Mouse (Mus musculus): ENCODE data around the gene 9130409I23Rik. TPM values are rescaled to one million over a fixed set of nuclear protein-coding genes. Genes with fewer than 3 reads are reported as not detected.
A peak's percentile ranks its signal among the peaks of the same experiment; 100 is the strongest.
"Not testable (repeated sequence)": the region's sequence is repeated elsewhere in the genome, so short reads cannot be mapped to it uniquely, and the experiment has no call there.

The 9130409I23Rik gene
- polyA plus RNA-seq, 1 experiment from 2014 or later, result not detected

DNA sequence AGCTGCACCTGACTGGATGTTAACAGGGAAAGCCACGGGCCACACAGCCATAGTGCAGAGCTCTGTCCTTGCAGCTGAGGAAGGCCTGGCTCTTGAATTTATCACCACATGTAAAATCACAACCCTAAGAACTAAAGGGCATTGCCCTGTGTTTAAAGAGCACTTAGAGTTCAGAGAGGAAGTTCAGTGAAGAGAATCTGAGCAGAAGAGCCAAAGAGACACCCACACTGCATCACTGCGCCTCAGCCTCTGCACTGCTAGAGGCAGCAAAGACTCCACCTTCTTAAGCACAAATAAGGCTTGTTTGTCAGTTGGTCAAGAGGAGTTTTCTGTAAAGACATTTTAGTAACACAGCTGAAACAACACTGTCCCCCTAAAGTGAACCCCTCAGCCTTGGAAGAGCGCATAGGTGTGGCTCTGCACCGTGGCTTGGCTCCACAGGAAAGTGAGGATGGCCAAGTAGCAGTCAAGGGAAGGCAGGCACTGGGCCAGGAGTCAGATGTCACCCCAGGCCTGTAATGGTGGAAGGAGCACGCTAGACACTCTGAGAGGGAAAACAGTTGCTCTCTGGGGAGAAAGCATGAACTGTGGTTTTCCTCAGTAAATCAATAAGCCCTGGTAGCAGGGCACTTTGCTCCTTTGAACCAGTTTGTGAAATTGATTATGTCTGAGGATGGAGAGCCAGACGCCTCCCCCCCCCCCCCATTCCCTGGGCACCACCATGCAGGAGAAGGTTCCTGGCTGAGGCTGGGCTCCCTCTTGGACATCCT lies 36.1 kb upstream of the 9130409I23Rik start:
- Histone ChIP-seq H3K4me2 (no peak overlapping the region), H3K9me3 (no peaks in the 10 kb centered on the region), H3K9ac (no peak overlapping the region), H3K27me3 (0 out of 2 replicates have a peak, but pooled peaks cover 7% of the 10 kb centered on the region), H3K27ac (replicated peaks) (no peak overlapping the region), H3K4me1 (replicated peaks) (peaks cover 22% of the 10 kb centered on the region), H3K4me3 (no peak overlapping the region), H3K36me3 (no peaks in the 10 kb centered on the region)
- 65% methylated on average over 6 of the region's 6 CpGs for WGBS
- ATAC-seq (ENCODE audit: low FRiP score, low read depth), result no peak

GRCm38 (mm10) chr1:181015558-181015957 lies 35.5 kb upstream of the 9130409I23Rik start:
- Histone ChIP-seq H3K4me3 (no peak overlapping the region), H3K9ac (no peak overlapping the region), H3K4me1 (replicated peaks) (peaks cover 22% of the 10 kb centered on the region), H3K27ac (replicated peaks) (peak overlapping the region; percentile 64), H3K36me3 (no peaks in the 10 kb centered on the region), H3K4me2 (no peak overlapping the region), H3K9me3 (no peaks in the 10 kb centered on the region), H3K27me3 (0 out of 2 replicates have a peak, but pooled peaks cover 7% of the 10 kb centered on the region)
- no peak for ATAC-seq (ENCODE audit: low FRiP score, low read depth)

- no peak overlapping the region; the same call in 1 of the 2 replicates for H3K4me3 ChIP-seq
- H3K4me1 ChIP-seq (replicated peaks), result peaks cover 22% of the 10 kb centered on the region
- H3K9ac ChIP-seq, result peak overlapping the region; percentile 34; the same call in 1 of the 2 replicates
- no peaks in the 10 kb centered on the region for H3K36me3 ChIP-seq
- H3K27ac ChIP-seq (replicated peaks), result peak overlapping the region; percentile 64
- H3K4me2 ChIP-seq, result peak overlapping the region; percentile 92
- 0 out of 2 replicates have a peak, but pooled peaks cover 7% of the 10 kb centered on the region for H3K27me3 ChIP-seq
- WGBS, result 83% methylated on average over 4 of the region's 4 CpGs
- no peaks in the 10 kb centered on the region for H3K9me3 ChIP-seq
- ATAC-seq (ENCODE audit: low FRiP score, low read depth), result no peak
Measured at GRCm38 (mm10) chr1:181016045-181016444, 35.0 kb upstream of the 9130409I23Rik start.

DNA sequence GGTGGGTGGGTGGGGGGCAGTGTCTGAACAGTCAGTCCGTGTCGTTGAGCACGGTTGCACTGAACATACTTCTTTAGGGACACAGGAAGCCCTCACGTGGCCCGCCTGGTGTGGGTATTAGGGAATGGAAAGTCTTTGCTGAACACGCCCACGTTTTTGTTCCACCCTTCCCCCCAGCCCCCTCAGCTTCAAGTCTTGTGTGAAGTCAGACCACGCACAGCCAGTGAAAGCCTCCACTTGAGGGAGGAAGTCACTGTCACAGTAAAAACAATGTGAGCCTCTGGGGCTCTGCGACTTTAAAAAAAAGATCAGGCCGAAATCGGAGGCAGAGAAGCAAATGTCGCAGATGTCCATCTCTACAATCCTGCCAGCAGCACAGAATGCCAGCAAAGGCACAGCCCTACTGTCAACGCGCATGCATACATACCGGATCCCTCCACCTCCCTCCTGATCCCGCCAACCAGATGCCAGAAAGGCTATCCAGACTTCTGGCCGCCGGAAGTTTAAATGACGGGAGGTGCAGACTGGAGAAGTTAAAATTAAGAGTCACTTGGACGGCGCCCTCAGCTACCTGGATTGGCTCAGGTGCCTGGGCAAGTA lies 34.4 kb upstream of the 9130409I23Rik start:
- ATAC-seq (ENCODE audit: low FRiP score, low read depth), result peak; percentile 70
- H3K4me2 ChIP-seq, result peak overlapping the region; percentile 92
- no peaks in the 10 kb centered on the region for H3K9me3 ChIP-seq
- 2% methylated on average over 21 of the region's 21 CpGs for WGBS
- H3K27ac ChIP-seq (replicated peaks), result peak overlapping the region; percentile 64
- H3K4me3 ChIP-seq, result peak overlapping the region; percentile 52
- H3K36me3 ChIP-seq, result no peaks in the 10 kb centered on the region
- peaks cover 22% of the 10 kb centered on the region for H3K4me1 ChIP-seq (replicated peaks)
- H3K27me3 ChIP-seq, result 0 out of 2 replicates have a peak, but pooled peaks cover 7% of the 10 kb centered on the region
- H3K9ac ChIP-seq, result peak overlapping the region; percentile 34

- Histone ChIP-seq H3K27ac (replicated peaks) (peak overlapping the region; percentile 64), H3K4me1 (replicated peaks) (peaks cover 22% of the 10 kb centered on the region), H3K9me3 (no peaks in the 10 kb centered on the region), H3K4me2 (peak overlapping the region; percentile 92), H3K9ac (peak overlapping the region; percentile 34), H3K4me3 (peak overlapping the region; percentile 52), H3K36me3 (no peaks in the 10 kb centered on the region), H3K27me3 (0 out of 2 replicates have a peak, but pooled peaks cover 7% of the 10 kb centered on the region)
- ATAC-seq (ENCODE audit: low FRiP score, low read depth), result peak; percentile 85
- WGBS, result under 1% methylated on average over 22 of the region's 22 CpGs
Measured at GRCm38 (mm10) chr1:181017212-181017711, 33.8 kb upstream of the 9130409I23Rik start.

- 0 out of 2 replicates have a peak, but pooled peaks cover 7% of the 10 kb centered on the region for H3K27me3 ChIP-seq
- H3K4me3 ChIP-seq, result no peak overlapping the region
- H3K9ac ChIP-seq, result no peak overlapping the region
- 72% methylated on average over 13 of the region's 13 CpGs for WGBS
- peaks cover 22% of the 10 kb centered on the region for H3K4me1 ChIP-seq (replicated peaks)
- no peaks in the 10 kb centered on the region for H3K36me3 ChIP-seq
- ATAC-seq (ENCODE audit: low FRiP score, low read depth), result no peak
- H3K4me2 ChIP-seq, result peak overlapping the region; percentile 92
- no peaks in the 10 kb centered on the region for H3K9me3 ChIP-seq
- no peak overlapping the region for H3K27ac ChIP-seq (replicated peaks)
Measured at GRCm38 (mm10) chr1:181017890-181018420, 33.1 kb upstream of the 9130409I23Rik start.

GRCm38 (mm10) chr1:181020756-181021487 lies 30.1 kb upstream of the 9130409I23Rik start, which contains the start of gene Ephx1:
Gene Ephx1 (minus strand): TSS chr1:181020904.
- WGBS, result 61% methylated on average over 5 of the region's 5 CpGs
- H3K4me3 ChIP-seq, result no peak within 1 kb of the TSS

GRCm38 (mm10) chr1:181021488-181021865 lies 29.6 kb upstream of the 9130409I23Rik start:
- Histone ChIP-seq H3K4me2 (no peak overlapping the region), H3K36me3 (no peaks in the 10 kb centered on the region), H3K9me3 (no peaks in the 10 kb centered on the region), H3K27ac (replicated peaks) (no peak overlapping the region), H3K4me1 (replicated peaks) (peaks cover 9% of the 10 kb centered on the region; the same call in 1 of the 2 replicates), H3K9ac (no peak overlapping the region), H3K4me3 (no peak overlapping the region), H3K27me3 (0 out of 2 replicates have a peak, but pooled peaks cover 7% of the 10 kb centered on the region)
- no peak for ATAC-seq (ENCODE audit: low FRiP score, low read depth)
- WGBS, result 55% methylated on average over 7 of the region's 7 CpGs

More at GRCm38 (mm10) chr1:181020756-181021487, 30.1 kb upstream of the 9130409I23Rik start, which contains the start of gene Ephx1:
- H3K27ac ChIP-seq (replicated peaks), result no peak within 1 kb of the TSS
- H3K9me3 ChIP-seq, result no peaks in the 10 kb centered on the region
- H3K4me1 ChIP-seq (replicated peaks), result peaks cover 12% of the 10 kb centered on the region
- 0 out of 2 replicates have a peak, but pooled peaks cover 7% of the 10 kb centered on the region for H3K27me3 ChIP-seq
- no peak within 1 kb of the TSS for H3K4me2 ChIP-seq
- H3K9ac ChIP-seq, result no peak within 1 kb of the TSS
- no peak for ATAC-seq (ENCODE audit: low FRiP score, low read depth)
- no peaks in the 10 kb centered on the region for H3K36me3 ChIP-seq

GRCm38 (mm10) chr1:181022265-181022664 lies 28.8 kb upstream of the 9130409I23Rik start:
- no peak overlapping the region for H3K27ac ChIP-seq (replicated peaks)
- no peak overlapping the region for H3K9ac ChIP-seq
- 30% methylated on average over 1 of the region's 1 CpGs for WGBS
- no peak overlapping the region for H3K4me3 ChIP-seq
- peaks cover 6% of the 10 kb centered on the region; the same call in 1 of the 2 replicates for H3K4me1 ChIP-seq (replicated peaks)
- H3K4me2 ChIP-seq, result no peak overlapping the region
- H3K36me3 ChIP-seq, result no peaks in the 10 kb centered on the region
- no peak for ATAC-seq (ENCODE audit: low FRiP score, low read depth)
- no peaks in the 10 kb centered on the region for H3K9me3 ChIP-seq
- 0 out of 2 replicates have a peak, but pooled peaks cover 7% of the 10 kb centered on the region for H3K27me3 ChIP-seq

GRCm38 (mm10) chr1:181035015-181035778 lies 15.8 kb upstream of the 9130409I23Rik start:
- not testable (repeated sequence) for H3K4me2 ChIP-seq; H3K9me3 ChIP-seq; H3K27me3 ChIP-seq; H3K4me3 ChIP-seq; H3K36me3 ChIP-seq; H3K27ac ChIP-seq (replicated peaks); H3K4me1 ChIP-seq (replicated peaks); H3K9ac ChIP-seq; ATAC-seq (ENCODE audit: low FRiP score, low read depth)
- WGBS, result 81% methylated on average over 5 of the region's 5 CpGs

DNA sequence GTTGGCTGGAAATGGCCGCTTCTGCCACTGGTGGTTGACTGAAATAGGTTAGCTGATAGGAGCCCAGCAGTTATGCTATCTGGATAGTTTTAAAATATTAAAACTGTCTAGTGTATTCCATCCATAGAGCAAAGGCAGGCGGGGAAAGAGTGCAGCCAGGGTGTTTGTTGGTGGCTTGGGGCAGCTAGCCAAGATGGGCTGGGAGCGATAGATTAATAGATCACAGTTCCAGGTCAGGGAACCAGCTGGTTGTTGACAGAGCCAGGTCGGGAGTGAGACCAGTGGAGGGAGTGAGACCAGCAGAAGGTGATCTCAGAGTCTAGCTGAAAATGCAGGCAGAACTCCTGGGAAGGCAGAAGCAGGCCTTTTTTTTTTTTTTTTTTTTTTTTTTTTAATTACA lies 13.4 kb upstream of the 9130409I23Rik start:
- 71% methylated on average over 4 of the region's 4 CpGs for WGBS
- Histone ChIP-seq H3K4me1 (replicated peaks) (no peaks in the 10 kb centered on the region), H3K4me3 (no peak overlapping the region), H3K36me3 (no peaks in the 10 kb centered on the region), H3K9me3 (no peaks in the 10 kb centered on the region), H3K4me2 (no peak overlapping the region), H3K9ac (no peak overlapping the region), H3K27ac (replicated peaks) (no peak overlapping the region), H3K27me3 (no peaks in the 10 kb centered on the region)
- ATAC-seq (ENCODE audit: low FRiP score, low read depth), result no peak
